Mouse (Mus musculus): Measurements from ENCODE around the gene Kank2. TPM values are rescaled to one million over a fixed set of nuclear protein-coding genes. Genes with fewer than 3 reads are reported as not detected.

Kank2 gene
- polyA plus RNA-seq, 1 experiment from 2014 or later = 4.7 TPM

DNA sequence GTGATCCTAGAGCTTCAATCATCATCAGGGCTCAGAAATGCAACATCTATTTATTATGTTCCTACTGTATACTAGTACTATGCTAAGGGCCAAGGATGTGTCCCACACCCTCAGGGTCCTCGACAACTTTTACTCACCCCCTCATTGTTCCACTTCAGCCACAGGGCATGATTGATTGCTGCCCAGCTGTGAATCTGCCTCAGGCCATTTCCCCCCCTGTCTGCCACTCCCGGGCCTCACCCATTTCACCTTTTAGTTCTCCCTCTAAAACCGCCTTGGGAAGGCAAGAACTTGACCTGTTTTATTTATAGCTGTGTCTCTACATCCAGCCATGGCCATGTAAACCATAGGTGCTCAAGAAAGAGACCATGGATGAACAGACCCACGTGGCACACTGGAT, 25.4 kb upstream of the Kank2 start:
- Histone ChIP-seq H3K4me3 (ENCODE audit: low read depth, low read length) (no peak overlapping the region), H3K27me3 (ENCODE audit: control insufficient read depth, insufficient read depth, low read length) (no peaks in the 10 kb centered on the region), H3K9me3 (ENCODE audit: control insufficient read depth, low read length) (no peaks in the 10 kb centered on the region), H3K9ac (ENCODE audit: low read depth, low read length) (no peak overlapping the region), H3K4me2 (replicated peaks; ENCODE audit: low read depth, low read length) (no peak overlapping the region), H3K27ac (ENCODE audit: low read depth, low read length) (no peak overlapping the region), H3K36me3 (ENCODE audit: control insufficient read depth, insufficient read depth, low read length) (no peaks in the 10 kb centered on the region), H3K4me1 (replicated peaks; ENCODE audit: control insufficient read depth, insufficient read depth, low read length) (no peaks in the 10 kb centered on the region)
- ATAC-seq (ENCODE audit: low FRiP score) = no peak
- 53% methylated on average over 4 of the region's 4 CpGs for WGBS
- no peak for DNase-seq (ENCODE audit: low spot score)

GRCm38 (mm10) chr9:21822686-21823085, 24.1 kb upstream of the Kank2 start:
- H3K27ac ChIP-seq (ENCODE audit: low read depth, low read length) = no peak overlapping the region
- no peaks in the 10 kb centered on the region for H3K4me1 ChIP-seq (replicated peaks; ENCODE audit: control insufficient read depth, insufficient read depth, low read length)
- no peaks in the 10 kb centered on the region for H3K9me3 ChIP-seq (ENCODE audit: control insufficient read depth, low read length)
- WGBS = 90% methylated on average over 6 of the region's 6 CpGs
- no peak overlapping the region for H3K4me3 ChIP-seq (ENCODE audit: low read depth, low read length)
- no peak overlapping the region for H3K4me2 ChIP-seq (replicated peaks; ENCODE audit: low read depth, low read length)
- peaks cover 1% of the 10 kb centered on the region; the same call in 1 of the 2 replicates for H3K36me3 ChIP-seq (ENCODE audit: control insufficient read depth, insufficient read depth, low read length)
- no peak overlapping the region for H3K9ac ChIP-seq (ENCODE audit: low read depth, low read length)
- ATAC-seq (ENCODE audit: low FRiP score) (no peak), DNase-seq (ENCODE audit: low spot score) (no peak)
- H3K27me3 ChIP-seq (ENCODE audit: control insufficient read depth, insufficient read depth, low read length) = no peaks in the 10 kb centered on the region

DNA sequence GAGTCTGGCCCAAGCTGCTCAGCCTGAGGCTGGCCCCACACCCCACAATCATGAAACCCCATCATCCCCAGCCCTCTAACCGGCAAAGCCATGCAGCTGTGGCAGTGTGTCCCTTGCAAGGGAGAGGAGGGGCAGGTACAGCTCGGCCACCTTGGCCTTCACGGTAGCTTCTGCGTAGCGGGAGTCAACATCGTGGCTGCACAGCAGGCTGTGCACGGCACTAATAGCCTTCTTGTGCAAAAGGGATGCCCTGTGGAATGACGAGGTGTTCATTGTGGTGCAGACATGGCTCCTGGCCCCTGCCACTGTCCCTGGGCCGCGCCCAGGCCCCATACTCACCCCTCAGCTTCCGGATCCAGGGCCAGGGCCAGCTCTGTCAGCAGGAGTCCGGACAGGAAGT, 21.6 kb upstream of the Kank2 start:
- Histone ChIP-seq H3K36me3 (ENCODE audit: control insufficient read depth, insufficient read depth, low read length) (peaks cover 4% of the 10 kb centered on the region; the same call in 1 of the 2 replicates), H3K9ac (ENCODE audit: low read depth, low read length) (no peak overlapping the region), H3K27ac (ENCODE audit: low read depth, low read length) (no peak overlapping the region), H3K4me1 (replicated peaks; ENCODE audit: control insufficient read depth, insufficient read depth, low read length) (no peaks in the 10 kb centered on the region), H3K4me2 (replicated peaks; ENCODE audit: low read depth, low read length) (no peak overlapping the region), H3K4me3 (ENCODE audit: low read depth, low read length) (no peak overlapping the region), H3K27me3 (ENCODE audit: control insufficient read depth, insufficient read depth, low read length) (no peaks in the 10 kb centered on the region), H3K9me3 (ENCODE audit: control insufficient read depth, low read length) (no peaks in the 10 kb centered on the region)
- DNase-seq (ENCODE audit: low spot score) = no peak
- ATAC-seq (ENCODE audit: low FRiP score) = no peak
- WGBS = 83% methylated on average over 12 of the region's 12 CpGs

DNA sequence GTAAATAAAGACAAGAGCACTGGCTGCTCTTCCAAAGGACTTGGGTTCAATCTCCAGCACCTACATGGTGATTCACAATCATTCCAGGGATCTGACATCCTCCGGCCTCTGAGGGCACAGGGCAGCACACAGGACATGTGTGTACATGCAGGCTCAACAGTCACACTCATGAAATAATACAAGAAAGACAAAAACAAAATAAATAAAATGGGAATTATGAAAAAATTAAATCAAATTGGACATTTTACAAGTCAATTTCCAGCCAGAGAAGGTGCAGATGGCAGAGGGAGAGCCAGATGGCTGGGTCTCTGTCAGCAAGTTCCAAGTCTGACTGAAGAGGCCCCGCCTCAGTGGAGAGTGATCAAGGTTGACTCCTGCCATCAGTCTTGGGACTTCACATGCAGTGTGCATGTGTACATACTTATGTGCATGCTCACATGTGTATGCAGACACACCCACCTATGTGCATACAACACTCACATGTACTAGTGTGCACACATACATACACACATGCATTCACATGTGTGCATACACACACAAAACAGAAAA, 20.7 kb upstream of the Kank2 start:
- WGBS = 84% methylated on average over 2 of the region's 2 CpGs
- Histone ChIP-seq H3K27me3 (ENCODE audit: control insufficient read depth, insufficient read depth, low read length) (no peaks in the 10 kb centered on the region), H3K9ac (ENCODE audit: low read depth, low read length) (no peak overlapping the region), H3K4me3 (ENCODE audit: low read depth, low read length) (no peak overlapping the region), H3K27ac (ENCODE audit: low read depth, low read length) (no peak overlapping the region), H3K4me1 (replicated peaks; ENCODE audit: control insufficient read depth, insufficient read depth, low read length) (no peaks in the 10 kb centered on the region), H3K36me3 (ENCODE audit: control insufficient read depth, insufficient read depth, low read length) (peaks cover 4% of the 10 kb centered on the region; the same call in 1 of the 2 replicates), H3K4me2 (replicated peaks; ENCODE audit: low read depth, low read length) (no peak overlapping the region), H3K9me3 (ENCODE audit: control insufficient read depth, low read length) (no peaks in the 10 kb centered on the region)
- DNase-seq (ENCODE audit: low spot score) (no peak), ATAC-seq (ENCODE audit: low FRiP score) (no peak)

- H3K9me3 ChIP-seq (ENCODE audit: control insufficient read depth, low read length) = no peaks in the 10 kb centered on the region
- H3K4me3 ChIP-seq (ENCODE audit: low read depth, low read length) = no peak overlapping the region
- H3K27ac ChIP-seq (ENCODE audit: low read depth, low read length) = no peak overlapping the region
- no peaks in the 10 kb centered on the region for H3K4me1 ChIP-seq (replicated peaks; ENCODE audit: control insufficient read depth, insufficient read depth, low read length)
- WGBS = 93% methylated on average over 6 of the region's 6 CpGs
- H3K36me3 ChIP-seq (ENCODE audit: control insufficient read depth, insufficient read depth, low read length) = peaks cover 4% of the 10 kb centered on the region; the same call in 1 of the 2 replicates
- no peaks in the 10 kb centered on the region for H3K27me3 ChIP-seq (ENCODE audit: control insufficient read depth, insufficient read depth, low read length)
- ATAC-seq (ENCODE audit: low FRiP score) (no peak), DNase-seq (ENCODE audit: low spot score) (no peak)
- H3K9ac ChIP-seq (ENCODE audit: low read depth, low read length) = no peak overlapping the region
- H3K4me2 ChIP-seq (replicated peaks; ENCODE audit: low read depth, low read length) = no peak overlapping the region
These were observed 20.0 kb upstream of the Kank2 start for GRCm38 (mm10) chr9:21818561-21818960.

- Histone ChIP-seq H3K27me3 (ENCODE audit: control insufficient read depth, insufficient read depth, low read length) (no peaks in the 10 kb centered on the region), H3K36me3 (ENCODE audit: control insufficient read depth, insufficient read depth, low read length) (peaks cover 4% of the 10 kb centered on the region; the same call in 1 of the 2 replicates), H3K9ac (ENCODE audit: low read depth, low read length) (no peak overlapping the region), H3K27ac (ENCODE audit: low read depth, low read length) (no peak overlapping the region), H3K9me3 (ENCODE audit: control insufficient read depth, low read length) (no peaks in the 10 kb centered on the region), H3K4me1 (replicated peaks; ENCODE audit: control insufficient read depth, insufficient read depth, low read length) (no peaks in the 10 kb centered on the region), H3K4me3 (ENCODE audit: low read depth, low read length) (no peak overlapping the region), H3K4me2 (replicated peaks; ENCODE audit: low read depth, low read length) (no peak overlapping the region)
- ATAC-seq (ENCODE audit: low FRiP score) = no peak
- no peak for DNase-seq (ENCODE audit: low spot score)
- 84% methylated on average over 4 of the region's 4 CpGs for WGBS
These were observed 19.6 kb upstream of the Kank2 start for GRCm38 (mm10) chr9:21818125-21818524.

DNA sequence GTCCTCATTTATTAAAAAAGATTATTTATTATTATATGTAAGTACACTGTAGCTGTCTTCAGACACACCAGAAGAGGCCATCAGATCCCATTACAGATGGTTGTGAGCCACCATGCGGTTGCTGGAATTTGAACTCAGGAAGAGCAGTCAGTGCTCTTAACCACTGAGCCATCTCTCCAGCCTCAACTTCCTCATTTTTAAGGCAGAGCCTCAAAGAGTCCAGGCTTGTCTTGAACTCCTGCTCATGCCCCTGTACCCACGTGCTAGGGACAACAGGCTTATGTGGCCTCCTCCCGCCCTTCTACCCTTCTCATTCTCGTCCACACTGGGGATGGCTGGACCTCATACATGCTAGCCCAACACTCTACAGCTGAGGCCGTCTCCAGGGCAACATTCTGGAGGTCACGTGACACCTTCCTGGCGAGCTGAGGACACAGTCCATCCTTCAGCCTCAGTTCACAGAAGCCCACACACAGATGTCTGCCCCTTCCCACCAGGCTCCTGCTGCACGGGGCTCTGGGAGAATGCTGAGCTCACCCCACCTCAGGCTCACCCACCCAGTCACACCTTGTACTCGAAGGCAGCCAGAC, 18.3 kb upstream of the Kank2 start:
- Histone ChIP-seq H3K9ac (ENCODE audit: low read depth, low read length) (no peak overlapping the region), H3K9me3 (ENCODE audit: control insufficient read depth, low read length) (no peaks in the 10 kb centered on the region), H3K4me2 (replicated peaks; ENCODE audit: low read depth, low read length) (no peak overlapping the region), H3K27ac (ENCODE audit: low read depth, low read length) (no peak overlapping the region), H3K27me3 (ENCODE audit: control insufficient read depth, insufficient read depth, low read length) (no peaks in the 10 kb centered on the region), H3K36me3 (ENCODE audit: control insufficient read depth, insufficient read depth, low read length) (peaks cover 4% of the 10 kb centered on the region; the same call in 1 of the 2 replicates), H3K4me3 (ENCODE audit: low read depth, low read length) (no peak overlapping the region), H3K4me1 (replicated peaks; ENCODE audit: control insufficient read depth, insufficient read depth, low read length) (no peaks in the 10 kb centered on the region)
- no peak for ATAC-seq (ENCODE audit: low FRiP score)
- DNase-seq (ENCODE audit: low spot score) = no peak
- whole genome bisulfite sequencing = 71% methylated on average over 9 of the region's 9 CpGs

GRCm38 (mm10) chr9:21811170-21811569, 12.6 kb upstream of the Kank2 start:
- H3K4me3 ChIP-seq (ENCODE audit: low read depth, low read length) = no peak overlapping the region
- no peaks in the 10 kb centered on the region for H3K27me3 ChIP-seq (ENCODE audit: control insufficient read depth, insufficient read depth, low read length)
- no peaks in the 10 kb centered on the region for H3K9me3 ChIP-seq (ENCODE audit: control insufficient read depth, low read length)
- H3K4me1 ChIP-seq (replicated peaks; ENCODE audit: control insufficient read depth, insufficient read depth, low read length) = no peaks in the 10 kb centered on the region
- H3K9ac ChIP-seq (ENCODE audit: low read depth, low read length) = no peak overlapping the region
- ATAC-seq (ENCODE audit: low FRiP score) = no peak
- DNase-seq (ENCODE audit: low spot score) = no peak
- 92% methylated on average over 5 of the region's 5 CpGs for WGBS
- H3K27ac ChIP-seq (ENCODE audit: low read depth, low read length) = no peak overlapping the region
- H3K36me3 ChIP-seq (ENCODE audit: control insufficient read depth, insufficient read depth, low read length) = no peaks in the 10 kb centered on the region
- H3K4me2 ChIP-seq (replicated peaks; ENCODE audit: low read depth, low read length) = no peak overlapping the region

DNA sequence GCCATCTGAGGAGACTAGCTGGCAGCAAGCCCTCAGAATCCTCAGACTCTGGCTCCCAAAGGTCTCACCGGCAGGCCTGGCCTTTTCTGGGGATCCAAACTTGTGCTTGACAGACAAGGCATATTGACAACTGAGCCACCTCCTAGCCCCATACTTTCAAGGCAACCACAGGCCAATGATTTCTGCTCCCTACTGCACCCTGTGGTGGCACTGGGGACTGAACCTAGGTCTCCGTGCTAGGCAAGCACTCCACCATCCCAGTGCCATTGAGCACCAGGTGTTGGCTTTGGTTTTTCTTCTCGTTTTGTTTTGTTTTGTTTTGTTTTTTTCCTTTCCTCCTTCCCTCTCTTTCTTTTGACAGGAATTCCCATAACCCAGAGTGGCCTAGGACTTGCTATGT, 10.0 kb upstream of the Kank2 start:
- no peak overlapping the region for H3K4me2 ChIP-seq (replicated peaks; ENCODE audit: low read depth, low read length)
- H3K36me3 ChIP-seq (ENCODE audit: control insufficient read depth, insufficient read depth, low read length) = no peaks in the 10 kb centered on the region
- H3K9me3 ChIP-seq (ENCODE audit: control insufficient read depth, low read length) = no peaks in the 10 kb centered on the region
- H3K4me3 ChIP-seq (ENCODE audit: low read depth, low read length) = no peak overlapping the region
- peaks cover 2% of the 10 kb centered on the region; the same call in 1 of the 2 replicates for H3K4me1 ChIP-seq (replicated peaks; ENCODE audit: control insufficient read depth, insufficient read depth, low read length)
- no peak for ATAC-seq (ENCODE audit: low FRiP score)
- no peak overlapping the region for H3K9ac ChIP-seq (ENCODE audit: low read depth, low read length)
- no peak for DNase-seq (ENCODE audit: low spot score)
- no peak overlapping the region for H3K27ac ChIP-seq (ENCODE audit: low read depth, low read length)
- WGBS = 67% methylated on average over 3 of the region's 3 CpGs
- H3K27me3 ChIP-seq (ENCODE audit: control insufficient read depth, insufficient read depth, low read length) = no peaks in the 10 kb centered on the region
